Mouse (Mus musculus) neural tube, embryonic 15.5 days (tissue): ENCODE results near the gene Mxi1. TPM values are rescaled to one million over a fixed set of nuclear protein-coding genes. Genes with fewer than 3 reads are reported as not detected.

Experiments
- ATAC-seq: fragments of 200-750 bp; cut with Nextera tagmentation; 2 replicates; pipeline ENCODE4 v1.8.0; 2017; ENCODE audit warnings: mild to moderate bottlenecking, moderate TSS enrichment, moderate library complexity; ENCODE audit not compliant: low FRiP score
- H3K27ac ChIP-seq: fragments of 300-500 bp; sonication (generic); replicated peaks from 2 replicates; pipeline ENCODE4 v1.5.1; 2015; ENCODE audit warnings: mild to moderate bottlenecking, inconsistent platforms
- H3K27me3 ChIP-seq: fragments of 300-500 bp; sonication (generic); replicated peaks from 2 replicates; pipeline ENCODE4 v1.6.1; 2015; ENCODE audit warnings: inconsistent platforms
- H3K36me3 ChIP-seq: fragments of 300-500 bp; sonication (generic); 2 replicates; pipeline ENCODE4 v1.6.1; 2015; ENCODE audit warnings: inconsistent platforms
- H3K4me1 ChIP-seq: fragments of 300-500 bp; sonication (generic); 2 replicates; pipeline ENCODE4 v1.6.1; 2015; ENCODE audit warnings: inconsistent platforms
- H3K4me2 ChIP-seq: fragments of 300-500 bp; sonication (generic); 2 replicates; pipeline ENCODE4 v1.6.1; 2015; ENCODE audit warnings: inconsistent platforms, mild to moderate bottlenecking, moderate library complexity
- H3K4me3 ChIP-seq: fragments of 300-500 bp; sonication (generic); replicated peaks from 2 replicates; pipeline ENCODE4 v1.5.1; 2015; ENCODE audit warnings: mild to moderate bottlenecking, inconsistent platforms
- H3K9ac ChIP-seq: fragments of 300-500 bp; sonication (generic); replicated peaks from 2 replicates; pipeline ENCODE4 v1.6.1; 2015; ENCODE audit warnings: mild to moderate bottlenecking, inconsistent platforms
- H3K9me3 ChIP-seq: fragments of 300-500 bp; sonication (generic); replicated peaks from 2 replicates; pipeline ENCODE4 v1.6.1; 2016; ENCODE audit warnings: inconsistent platforms
- WGBS: fragments of 180-500 bp; shearing (Covaris S2); methylation state at CpG from one replicate; pipeline ENCODE4 v1.1.7; 2015; ENCODE audit warnings: mixed read lengths; 5-methylcytosine and 5-hydroxymethylcytosine counted together
- polyA plus RNA-seq: library from polyadenylated mRNA; unstranded; fragments of >200 nt; fragmentation: Nextera tagmentation; extraction: Ambion mirVana; gene quantifications from 2 replicates; pipeline ENCODE4 v1.2.1, GENCODE M21; 2015

Gene Mxi1
- polyA plus RNA-seq, 1 experiment from 2014 or later = 40.0 TPM

- 92% methylated on average over 6 of the region's 6 CpGs for WGBS
These were observed 65.0 kb downstream of the Mxi1 start for GRCm38 (mm10) chr19:53375299-53375698.

GRCm38 (mm10) chr19:53375816-53376215 is 65.5 kb downstream of the Mxi1 start:
- no peaks in the 10 kb centered on the region for H3K4me1 ChIP-seq
- no peaks in the 10 kb centered on the region for H3K9me3 ChIP-seq
- H3K4me3 ChIP-seq = no peak overlapping the region
- 89% methylated on average over 9 of the region's 9 CpGs for WGBS
- H3K9ac ChIP-seq = no peak overlapping the region
- no peak overlapping the region for H3K4me2 ChIP-seq
- H3K27me3 ChIP-seq = no peaks in the 10 kb centered on the region
- no peak overlapping the region for H3K27ac ChIP-seq
- H3K36me3 ChIP-seq = peaks cover 37% of the 10 kb centered on the region
- no peak for ATAC-seq

More at GRCm38 (mm10) chr19:53375299-53375698, 65.0 kb downstream of the Mxi1 start:
- Histone ChIP-seq H3K4me3 (no peak overlapping the region), H3K36me3 (peaks cover 33% of the 10 kb centered on the region), H3K4me2 (no peak overlapping the region), H3K9ac (no peak overlapping the region), H3K4me1 (no peaks in the 10 kb centered on the region), H3K9me3 (no peaks in the 10 kb centered on the region), H3K27ac (no peak overlapping the region), H3K27me3 (no peaks in the 10 kb centered on the region)
- no peak for ATAC-seq

- Histone ChIP-seq H3K27ac (no peak overlapping the region), H3K36me3 (peaks cover 49% of the 10 kb centered on the region), H3K4me1 (no peaks in the 10 kb centered on the region), H3K4me3 (no peak overlapping the region), H3K9ac (no peak overlapping the region), H3K4me2 (no peak overlapping the region), H3K9me3 (no peaks in the 10 kb centered on the region), H3K27me3 (no peaks in the 10 kb centered on the region)
- ATAC-seq = no peak
- 92% methylated on average over 8 of the region's 8 CpGs for WGBS
These were observed 67.3 kb downstream of the Mxi1 start for GRCm38 (mm10) chr19:53377652-53378051.

GRCm38 (mm10) chr19:53378421-53378820 is 68.1 kb downstream of the Mxi1 start:
- 91% methylated on average over 10 of the region's 10 CpGs for WGBS
- Histone ChIP-seq H3K9ac (no peak overlapping the region), H3K9me3 (no peaks in the 10 kb centered on the region), H3K4me1 (no peaks in the 10 kb centered on the region), H3K36me3 (peaks cover 53% of the 10 kb centered on the region), H3K27me3 (no peaks in the 10 kb centered on the region), H3K27ac (no peak overlapping the region), H3K4me3 (no peak overlapping the region), H3K4me2 (no peak overlapping the region)
- ATAC-seq = no peak

GRCm38 (mm10) chr19:53383336-53383735 is 73.0 kb downstream of the Mxi1 start:
- Histone ChIP-seq H3K27me3 (no peaks in the 10 kb centered on the region), H3K4me1 (peaks cover 7% of the 10 kb centered on the region; the same call in 1 of the 2 replicates), H3K4me3 (no peak overlapping the region), H3K27ac (no peak overlapping the region), H3K9ac (no peak overlapping the region), H3K4me2 (no peak overlapping the region), H3K9me3 (no peaks in the 10 kb centered on the region), H3K36me3 (peaks cover 70% of the 10 kb centered on the region)
- ATAC-seq = no peak
- WGBS = 97% methylated on average over 15 of the region's 15 CpGs

- ATAC-seq = no peak
- Histone ChIP-seq H3K4me3 (peak overlapping the region; percentile 80), H3K27me3 (no peaks in the 10 kb centered on the region), H3K9me3 (no peaks in the 10 kb centered on the region), H3K27ac (peak overlapping the region; percentile 97), H3K4me1 (peaks cover 21% of the 10 kb centered on the region), H3K4me2 (peak overlapping the region; percentile 66), H3K36me3 (peaks cover 24% of the 10 kb centered on the region), H3K9ac (peak overlapping the region; percentile 97)
- 24% methylated on average over 6 of the region's 6 CpGs for WGBS
These were observed 79.1 kb downstream of the Mxi1 start for GRCm38 (mm10) chr19:53389417-53389816.

- Histone ChIP-seq H3K9me3 (no peaks in the 10 kb centered on the region), H3K4me2 (peak overlapping the region; percentile 66), H3K27ac (peak overlapping the region; percentile 97), H3K27me3 (no peaks in the 10 kb centered on the region), H3K4me3 (peak overlapping the region; percentile 80), H3K9ac (peak overlapping the region; percentile 97), H3K4me1 (peaks cover 21% of the 10 kb centered on the region), H3K36me3 (peaks cover 24% of the 10 kb centered on the region)
- ATAC-seq = peak; percentile 90
- WGBS = under 1% methylated on average over 54 of the region's 59 CpGs
These were observed 79.6 kb downstream of the Mxi1 start for GRCm38 (mm10) chr19:53389851-53390431.

GRCm38 (mm10) chr19:53390495-53391007 is 80.2 kb downstream of the Mxi1 start, which contains the start of gene Smndc1:
Smndc1 (minus strand) TSS chr19:53390578.
- H3K36me3 ChIP-seq = peaks cover 24% of the 10 kb centered on the region
- H3K27me3 ChIP-seq = no peaks in the 10 kb centered on the region
- H3K9ac ChIP-seq = peak within 1 kb of the TSS; percentile 97
- ATAC-seq = peak; percentile 97
- WGBS = under 1% methylated on average over 48 of the region's 48 CpGs
- H3K27ac ChIP-seq = peak within 1 kb of the TSS; percentile 97
- no peaks in the 10 kb centered on the region for H3K9me3 ChIP-seq
- H3K4me2 ChIP-seq = peak within 1 kb of the TSS; percentile 74
- H3K4me3 ChIP-seq = peak within 1 kb of the TSS; percentile 80
- peaks cover 21% of the 10 kb centered on the region for H3K4me1 ChIP-seq

GRCm38 (mm10) chr19:53391386-53391785 is 81.1 kb downstream of the Mxi1 start:
- H3K27ac ChIP-seq = peak overlapping the region; percentile 90; the same call in 1 of the 2 replicates
- 39% methylated on average over 8 of the region's 8 CpGs for WGBS
- peaks cover 19% of the 10 kb centered on the region for H3K4me1 ChIP-seq
- H3K9me3 ChIP-seq = no peaks in the 10 kb centered on the region
- H3K4me2 ChIP-seq = peak overlapping the region; percentile 74
- peak overlapping the region; percentile 76 for H3K9ac ChIP-seq
- peak overlapping the region; percentile 80 for H3K4me3 ChIP-seq
- peaks cover 18% of the 10 kb centered on the region for H3K36me3 ChIP-seq
- ATAC-seq = no peak
- no peaks in the 10 kb centered on the region for H3K27me3 ChIP-seq

GRCm38 (mm10) chr19:53391787-53392186 is 81.5 kb downstream of the Mxi1 start:
- peak overlapping the region; percentile 76; the same call in 1 of the 2 replicates for H3K9ac ChIP-seq
- no peak for ATAC-seq
- H3K4me1 ChIP-seq = peaks cover 19% of the 10 kb centered on the region
- no peak overlapping the region for H3K27ac ChIP-seq
- no peaks in the 10 kb centered on the region for H3K27me3 ChIP-seq
- peaks cover 17% of the 10 kb centered on the region for H3K36me3 ChIP-seq
- peak overlapping the region; percentile 80; the same call in 1 of the 2 replicates for H3K4me3 ChIP-seq
- no peaks in the 10 kb centered on the region for H3K9me3 ChIP-seq
- 86% methylated on average over 5 of the region's 5 CpGs for WGBS
- H3K4me2 ChIP-seq = peak overlapping the region; percentile 74

GRCm38 (mm10) chr19:53392781-53393343 is 82.5 kb downstream of the Mxi1 start:
- H3K36me3 ChIP-seq = peaks cover 6% of the 10 kb centered on the region
- H3K9ac ChIP-seq = no peak overlapping the region
- no peaks in the 10 kb centered on the region for H3K27me3 ChIP-seq
- H3K9me3 ChIP-seq = no peaks in the 10 kb centered on the region
- ATAC-seq = no peak
- H3K4me3 ChIP-seq = no peak overlapping the region
- no peak overlapping the region for H3K4me2 ChIP-seq
- no peak overlapping the region for H3K27ac ChIP-seq
- WGBS = 77% methylated on average over 8 of the region's 8 CpGs
- peaks cover 14% of the 10 kb centered on the region for H3K4me1 ChIP-seq

- Histone ChIP-seq H3K4me1 (peaks cover 14% of the 10 kb centered on the region), H3K9ac (no peak overlapping the region), H3K9me3 (no peaks in the 10 kb centered on the region), H3K27ac (no peak overlapping the region), H3K27me3 (no peaks in the 10 kb centered on the region), H3K4me2 (no peak overlapping the region), H3K4me3 (no peak overlapping the region), H3K36me3 (0 out of 2 replicates have a peak, but pooled peaks cover 3% of the 10 kb centered on the region)
- ATAC-seq = no peak
These were observed 83.3 kb downstream of the Mxi1 start for GRCm38 (mm10) chr19:53393646-53394045.
